Mouse (Mus musculus): ENCODE results near the gene Diras2. TPM values are rescaled to one million over a fixed set of nuclear protein-coding genes. Genes with fewer than 3 reads are reported as not detected.

Diras2 gene
- polyA plus RNA-seq, 1 experiment from 2014 or later = 1.3 TPM

GRCm38 (mm10) chr13:52570276-52570675 is 39.2 kb upstream of the Diras2 start:
- Histone ChIP-seq H3K36me3 (no peaks in the 10 kb centered on the region), H3K9me3 (replicated peaks) (no peaks in the 10 kb centered on the region), H3K27ac (ENCODE audit: poor library complexity, severe bottlenecking) (no peak overlapping the region), H3K9ac (no peak overlapping the region), H3K27me3 (replicated peaks) (no peaks in the 10 kb centered on the region), H3K4me2 (no peak overlapping the region), H3K4me1 (replicated peaks) (peaks cover 6% of the 10 kb centered on the region), H3K4me3 (no peak overlapping the region)
- 85% methylated on average over 9 of the region's 9 CpGs for WGBS
- no peak for ATAC-seq (ENCODE audit: insufficient number of reproducible peaks, low FRiP score)

- Histone ChIP-seq H3K27ac (ENCODE audit: poor library complexity, severe bottlenecking) (no peak overlapping the region), H3K9ac (no peak overlapping the region), H3K27me3 (replicated peaks) (no peaks in the 10 kb centered on the region), H3K9me3 (replicated peaks) (no peaks in the 10 kb centered on the region), H3K4me3 (no peak overlapping the region), H3K4me2 (no peak overlapping the region), H3K4me1 (replicated peaks) (0 out of 2 replicates have a peak, but pooled peaks cover 4% of the 10 kb centered on the region), H3K36me3 (no peaks in the 10 kb centered on the region)
- WGBS = 79% methylated on average over 8 of the region's 8 CpGs
- ATAC-seq (ENCODE audit: insufficient number of reproducible peaks, low FRiP score) = no peak
These were observed 38.2 kb upstream of the Diras2 start for GRCm38 (mm10) chr13:52569194-52569769.

GRCm38 (mm10) chr13:52566777-52567176 is 35.7 kb upstream of the Diras2 start:
- no peak overlapping the region for H3K4me2 ChIP-seq
- no peaks in the 10 kb centered on the region for H3K36me3 ChIP-seq
- H3K4me3 ChIP-seq = no peak overlapping the region
- no peak overlapping the region for H3K27ac ChIP-seq (ENCODE audit: poor library complexity, severe bottlenecking)
- no peak for ATAC-seq (ENCODE audit: insufficient number of reproducible peaks, low FRiP score)
- H3K27me3 ChIP-seq (replicated peaks) = no peaks in the 10 kb centered on the region
- no peak overlapping the region for H3K9ac ChIP-seq
- no peaks in the 10 kb centered on the region for H3K4me1 ChIP-seq (replicated peaks)
- WGBS = 73% methylated on average over 7 of the region's 7 CpGs
- H3K9me3 ChIP-seq (replicated peaks) = no peaks in the 10 kb centered on the region

- no peak overlapping the region for H3K4me3 ChIP-seq
- H3K27ac ChIP-seq (ENCODE audit: poor library complexity, severe bottlenecking) = no peak overlapping the region
- H3K9me3 ChIP-seq (replicated peaks) = no peaks in the 10 kb centered on the region
- no peak overlapping the region for H3K4me2 ChIP-seq
- no peaks in the 10 kb centered on the region for H3K4me1 ChIP-seq (replicated peaks)
- WGBS = 80% methylated on average over 9 of the region's 9 CpGs
- H3K27me3 ChIP-seq (replicated peaks) = no peaks in the 10 kb centered on the region
- ATAC-seq (ENCODE audit: insufficient number of reproducible peaks, low FRiP score) = no peak
- H3K36me3 ChIP-seq = no peaks in the 10 kb centered on the region
- H3K9ac ChIP-seq = no peak overlapping the region
These were observed 35.2 kb upstream of the Diras2 start for GRCm38 (mm10) chr13:52566188-52566760.

- no peak for ATAC-seq (ENCODE audit: insufficient number of reproducible peaks, low FRiP score)
- Histone ChIP-seq H3K4me1 (replicated peaks) (no peaks in the 10 kb centered on the region), H3K27me3 (replicated peaks) (no peaks in the 10 kb centered on the region), H3K27ac (ENCODE audit: poor library complexity, severe bottlenecking) (no peak overlapping the region), H3K4me3 (no peak overlapping the region), H3K4me2 (no peak overlapping the region), H3K9ac (no peak overlapping the region), H3K36me3 (no peaks in the 10 kb centered on the region), H3K9me3 (replicated peaks) (no peaks in the 10 kb centered on the region)
- WGBS = 89% methylated on average over 18 of the region's 18 CpGs
These were observed 34.1 kb upstream of the Diras2 start for GRCm38 (mm10) chr13:52565103-52565739.

- Histone ChIP-seq H3K9me3 (replicated peaks) (no peaks in the 10 kb centered on the region), H3K4me2 (no peak overlapping the region), H3K27me3 (replicated peaks) (no peaks in the 10 kb centered on the region), H3K27ac (ENCODE audit: poor library complexity, severe bottlenecking) (no peak overlapping the region), H3K9ac (no peak overlapping the region), H3K4me1 (replicated peaks) (no peaks in the 10 kb centered on the region), H3K36me3 (no peaks in the 10 kb centered on the region), H3K4me3 (no peak overlapping the region)
- WGBS = 56% methylated on average over 4 of the region's 4 CpGs
- ATAC-seq (ENCODE audit: insufficient number of reproducible peaks, low FRiP score) = no peak
These were observed 31.1 kb upstream of the Diras2 start for GRCm38 (mm10) chr13:52562166-52562571.

- H3K27me3 ChIP-seq (replicated peaks) = no peaks in the 10 kb centered on the region
- no peaks in the 10 kb centered on the region for H3K4me1 ChIP-seq (replicated peaks)
- H3K27ac ChIP-seq (ENCODE audit: poor library complexity, severe bottlenecking) = no peak overlapping the region
- H3K9ac ChIP-seq = no peak overlapping the region
- H3K9me3 ChIP-seq (replicated peaks) = no peaks in the 10 kb centered on the region
- H3K36me3 ChIP-seq = no peaks in the 10 kb centered on the region
- no peak for ATAC-seq (ENCODE audit: insufficient number of reproducible peaks, low FRiP score)
- H3K4me2 ChIP-seq = no peak overlapping the region
- H3K4me3 ChIP-seq = no peak overlapping the region
- WGBS = 90% methylated on average over 8 of the region's 8 CpGs
These were observed 30.5 kb upstream of the Diras2 start for GRCm38 (mm10) chr13:52561367-52562165.

GRCm38 (mm10) chr13:52557421-52557820 is 26.3 kb upstream of the Diras2 start:
- Histone ChIP-seq H3K4me1 (replicated peaks) (no peaks in the 10 kb centered on the region), H3K27ac (ENCODE audit: poor library complexity, severe bottlenecking) (no peak overlapping the region), H3K36me3 (no peaks in the 10 kb centered on the region), H3K9me3 (replicated peaks) (no peaks in the 10 kb centered on the region), H3K27me3 (replicated peaks) (no peaks in the 10 kb centered on the region), H3K9ac (no peak overlapping the region), H3K4me2 (no peak overlapping the region), H3K4me3 (no peak overlapping the region)
- ATAC-seq (ENCODE audit: insufficient number of reproducible peaks, low FRiP score) = no peak
- 61% methylated on average over 7 of the region's 7 CpGs for WGBS

- H3K27me3 ChIP-seq (replicated peaks) = no peaks in the 10 kb centered on the region
- no peak overlapping the region for H3K9ac ChIP-seq
- WGBS = 83% methylated on average over 9 of the region's 9 CpGs
- no peak overlapping the region for H3K27ac ChIP-seq (ENCODE audit: poor library complexity, severe bottlenecking)
- no peaks in the 10 kb centered on the region for H3K9me3 ChIP-seq (replicated peaks)
- no peaks in the 10 kb centered on the region for H3K36me3 ChIP-seq
- no peak overlapping the region for H3K4me3 ChIP-seq
- ATAC-seq (ENCODE audit: insufficient number of reproducible peaks, low FRiP score) = no peak
- no peak overlapping the region for H3K4me2 ChIP-seq
- H3K4me1 ChIP-seq (replicated peaks) = no peaks in the 10 kb centered on the region
These were observed 23.6 kb upstream of the Diras2 start for GRCm38 (mm10) chr13:52554722-52555121.

- no peaks in the 10 kb centered on the region for H3K4me1 ChIP-seq (replicated peaks)
- 59% methylated on average over 9 of the region's 9 CpGs for WGBS
- H3K36me3 ChIP-seq = no peaks in the 10 kb centered on the region
- H3K4me3 ChIP-seq = no peak overlapping the region
- no peak overlapping the region for H3K4me2 ChIP-seq
- no peak overlapping the region for H3K9ac ChIP-seq
- H3K9me3 ChIP-seq (replicated peaks) = no peaks in the 10 kb centered on the region
- ATAC-seq (ENCODE audit: insufficient number of reproducible peaks, low FRiP score) = no peak
- no peaks in the 10 kb centered on the region for H3K27me3 ChIP-seq (replicated peaks)
- H3K27ac ChIP-seq (ENCODE audit: poor library complexity, severe bottlenecking) = no peak overlapping the region
These were observed 21.9 kb upstream of the Diras2 start for GRCm38 (mm10) chr13:52552822-52553477.

GRCm38 (mm10) chr13:52551275-52551674 is 20.2 kb upstream of the Diras2 start:
- H3K36me3 ChIP-seq = no peaks in the 10 kb centered on the region
- WGBS = 71% methylated on average over 9 of the region's 9 CpGs
- no peak overlapping the region for H3K27ac ChIP-seq (ENCODE audit: poor library complexity, severe bottlenecking)
- no peak for ATAC-seq (ENCODE audit: insufficient number of reproducible peaks, low FRiP score)
- no peak overlapping the region for H3K4me3 ChIP-seq
- no peaks in the 10 kb centered on the region for H3K27me3 ChIP-seq (replicated peaks)
- no peak overlapping the region for H3K9ac ChIP-seq
- no peak overlapping the region for H3K4me2 ChIP-seq
- H3K4me1 ChIP-seq (replicated peaks) = no peaks in the 10 kb centered on the region
- no peaks in the 10 kb centered on the region for H3K9me3 ChIP-seq (replicated peaks)
